Mouse (Mus musculus): ENCODE results near the gene Parp4. TPM values are rescaled to one million over a fixed set of nuclear protein-coding genes. Genes with fewer than 3 reads are reported as not detected.

Gene Parp4
- polyA plus RNA-seq, 1 experiment from 2014 or later, result 0.59 TPM

- WGBS, result 90% methylated on average over 8 of the region's 8 CpGs
- no peaks in the 10 kb centered on the region for H3K27me3 ChIP-seq
- no peak overlapping the region for H3K4me3 ChIP-seq
- no peak overlapping the region for H3K9ac ChIP-seq (replicated peaks)
- H3K4me2 ChIP-seq (replicated peaks), result no peak overlapping the region
- H3K4me1 ChIP-seq, result no peaks in the 10 kb centered on the region
- H3K9me3 ChIP-seq, result no peaks in the 10 kb centered on the region
- H3K36me3 ChIP-seq, result no peaks in the 10 kb centered on the region
- ATAC-seq (replicated peaks), result no peak
- no peak overlapping the region for H3K27ac ChIP-seq (replicated peaks)
Measured at GRCm38 (mm10) chr14:56620425-56620824, 45.0 kb downstream of the Parp4 start.

GRCm38 (mm10) chr14:56626202-56626601 lies 50.8 kb downstream of the Parp4 start:
- no peak overlapping the region for H3K9ac ChIP-seq (replicated peaks)
- H3K27ac ChIP-seq (replicated peaks), result no peak overlapping the region
- no peak overlapping the region for H3K4me3 ChIP-seq
- H3K9me3 ChIP-seq, result no peaks in the 10 kb centered on the region
- H3K27me3 ChIP-seq, result no peaks in the 10 kb centered on the region
- no peak overlapping the region for H3K4me2 ChIP-seq (replicated peaks)
- H3K36me3 ChIP-seq, result no peaks in the 10 kb centered on the region
- H3K4me1 ChIP-seq, result no peaks in the 10 kb centered on the region
- 95% methylated on average over 4 of the region's 4 CpGs for WGBS
- no peak for ATAC-seq (replicated peaks)

GRCm38 (mm10) chr14:56628336-56628735 lies 52.9 kb downstream of the Parp4 start:
- WGBS, result 88% methylated on average over 3 of the region's 3 CpGs
- no peak for ATAC-seq (replicated peaks)

GRCm38 (mm10) chr14:56631109-56631508 lies 55.7 kb downstream of the Parp4 start:
- Histone ChIP-seq H3K27ac (replicated peaks) (no peak overlapping the region), H3K27me3 (no peaks in the 10 kb centered on the region), H3K4me3 (no peak overlapping the region), H3K4me2 (replicated peaks) (no peak overlapping the region), H3K4me1 (no peaks in the 10 kb centered on the region), H3K9me3 (no peaks in the 10 kb centered on the region), H3K36me3 (no peaks in the 10 kb centered on the region), H3K9ac (replicated peaks) (no peak overlapping the region)
- no peak for ATAC-seq (replicated peaks)
- 94% methylated on average over 2 of the region's 2 CpGs for WGBS

More at GRCm38 (mm10) chr14:56628336-56628735, 52.9 kb downstream of the Parp4 start:
- Histone ChIP-seq H3K4me2 (replicated peaks) (no peak overlapping the region), H3K9ac (replicated peaks) (no peak overlapping the region), H3K27me3 (no peaks in the 10 kb centered on the region), H3K4me1 (no peaks in the 10 kb centered on the region), H3K27ac (replicated peaks) (no peak overlapping the region), H3K9me3 (no peaks in the 10 kb centered on the region), H3K4me3 (no peak overlapping the region), H3K36me3 (no peaks in the 10 kb centered on the region)

- no peaks in the 10 kb centered on the region for H3K27me3 ChIP-seq
- H3K9ac ChIP-seq (replicated peaks), result no peak overlapping the region
- ATAC-seq (replicated peaks), result no peak
Measured at GRCm38 (mm10) chr14:56647206-56647605, 71.8 kb downstream of the Parp4 start.

GRCm38 (mm10) chr14:56649448-56649847 lies 74.0 kb downstream of the Parp4 start:
- Histone ChIP-seq H3K4me2 (replicated peaks) (no peak overlapping the region), H3K36me3 (no peaks in the 10 kb centered on the region), H3K27me3 (no peaks in the 10 kb centered on the region), H3K9me3 (no peaks in the 10 kb centered on the region), H3K4me1 (no peaks in the 10 kb centered on the region), H3K9ac (replicated peaks) (no peak overlapping the region), H3K4me3 (no peak overlapping the region), H3K27ac (replicated peaks) (no peak overlapping the region)
- no peak for ATAC-seq (replicated peaks)

More at GRCm38 (mm10) chr14:56647206-56647605, 71.8 kb downstream of the Parp4 start:
- Histone ChIP-seq H3K36me3 (no peaks in the 10 kb centered on the region), H3K4me1 (no peaks in the 10 kb centered on the region), H3K4me2 (replicated peaks) (no peak overlapping the region), H3K9me3 (no peaks in the 10 kb centered on the region), H3K4me3 (no peak overlapping the region), H3K27ac (replicated peaks) (no peak overlapping the region)
- 59% methylated on average over 7 of the region's 7 CpGs for WGBS

- no peak overlapping the region for H3K27ac ChIP-seq (replicated peaks)
- no peak overlapping the region for H3K4me3 ChIP-seq
- 85% methylated on average over 5 of the region's 5 CpGs for WGBS
- H3K27me3 ChIP-seq, result no peaks in the 10 kb centered on the region
- no peak overlapping the region for H3K9ac ChIP-seq (replicated peaks)
- no peak overlapping the region for H3K4me2 ChIP-seq (replicated peaks)
- peaks cover 23% of the 10 kb centered on the region for H3K4me1 ChIP-seq
- ATAC-seq (replicated peaks), result no peak
- H3K9me3 ChIP-seq, result no peaks in the 10 kb centered on the region
- no peaks in the 10 kb centered on the region for H3K36me3 ChIP-seq
Measured at GRCm38 (mm10) chr14:56665651-56666050, 90.2 kb downstream of the Parp4 start.

- H3K4me3 ChIP-seq, result peak overlapping the region; percentile 89; the same call in 1 of the 2 replicates
- 0 out of 2 replicates have a peak overlapping the region, but pooled peaks have one; percentile 53 for H3K4me2 ChIP-seq (replicated peaks)
- 0 out of 2 replicates have a peak overlapping the region, but pooled peaks have one; percentile 65 for H3K9ac ChIP-seq (replicated peaks)
- WGBS, result 75% methylated on average over 3 of the region's 3 CpGs
- H3K9me3 ChIP-seq, result no peaks in the 10 kb centered on the region
- H3K27me3 ChIP-seq, result no peaks in the 10 kb centered on the region
- no peak for ATAC-seq (replicated peaks)
- H3K4me1 ChIP-seq, result peaks cover 30% of the 10 kb centered on the region
- H3K27ac ChIP-seq (replicated peaks), result no peak overlapping the region
- H3K36me3 ChIP-seq, result no peaks in the 10 kb centered on the region
Measured at GRCm38 (mm10) chr14:56666909-56667308, 91.5 kb downstream of the Parp4 start.

- Histone ChIP-seq H3K4me3 (peak within 1 kb of the TSS; percentile 89), H3K9ac (replicated peaks) (peak within 1 kb of the TSS; percentile 78), H3K9me3 (no peaks in the 10 kb centered on the region), H3K36me3 (peaks cover 7% of the 10 kb centered on the region), H3K27ac (replicated peaks) (peak within 1 kb of the TSS; percentile 92), H3K4me1 (peaks cover 30% of the 10 kb centered on the region), H3K4me2 (replicated peaks) (peak within 1 kb of the TSS; percentile 68), H3K27me3 (no peaks in the 10 kb centered on the region)
- ATAC-seq (replicated peaks), result peak; percentile 100
- under 1% methylated on average over 70 of the region's 70 CpGs for WGBS
Measured at GRCm38 (mm10) chr14:56667969-56668802, 92.8 kb downstream of the Parp4 start, which contains the start of gene Mphosph8. Mphosph8 (plus strand) TSS chr14:56668248.

- peaks cover 30% of the 10 kb centered on the region for H3K4me1 ChIP-seq
- no peak for ATAC-seq (replicated peaks)
- 10% methylated on average over 13 of the region's 13 CpGs for WGBS
Measured at GRCm38 (mm10) chr14:56669046-56669620, 93.7 kb downstream of the Parp4 start.

GRCm38 (mm10) chr14:56685426-56685825 lies 110.0 kb downstream of the Parp4 start:
- 93% methylated on average over 1 of the region's 1 CpGs for WGBS
- H3K27me3 ChIP-seq, result no peaks in the 10 kb centered on the region
- H3K4me2 ChIP-seq (replicated peaks), result no peak overlapping the region
- no peak overlapping the region for H3K4me3 ChIP-seq
- no peak overlapping the region for H3K27ac ChIP-seq (replicated peaks)
- H3K4me1 ChIP-seq, result no peaks in the 10 kb centered on the region
- ATAC-seq (replicated peaks), result no peak
- H3K9ac ChIP-seq (replicated peaks), result no peak overlapping the region
- H3K9me3 ChIP-seq, result no peaks in the 10 kb centered on the region
- peaks cover 82% of the 10 kb centered on the region for H3K36me3 ChIP-seq

More at GRCm38 (mm10) chr14:56669046-56669620, 93.7 kb downstream of the Parp4 start:
- no peaks in the 10 kb centered on the region for H3K9me3 ChIP-seq
- H3K9ac ChIP-seq (replicated peaks), result peak overlapping the region; percentile 78
- peak overlapping the region; percentile 68 for H3K4me2 ChIP-seq (replicated peaks)
- H3K36me3 ChIP-seq, result peaks cover 12% of the 10 kb centered on the region
- no peaks in the 10 kb centered on the region for H3K27me3 ChIP-seq
- H3K4me3 ChIP-seq, result peak overlapping the region; percentile 89
- peak overlapping the region; percentile 92; the same call in 1 of the 2 replicates for H3K27ac ChIP-seq (replicated peaks)

- 87% methylated on average over 1 of the region's 1 CpGs for WGBS
- H3K9ac ChIP-seq (replicated peaks), result no peak overlapping the region
- H3K4me3 ChIP-seq, result no peak overlapping the region
- H3K27me3 ChIP-seq, result no peaks in the 10 kb centered on the region
- no peak for ATAC-seq (replicated peaks)
- H3K36me3 ChIP-seq, result peaks cover 90% of the 10 kb centered on the region
- no peak overlapping the region for H3K4me2 ChIP-seq (replicated peaks)
- H3K9me3 ChIP-seq, result no peaks in the 10 kb centered on the region
- H3K27ac ChIP-seq (replicated peaks), result no peak overlapping the region
- H3K4me1 ChIP-seq, result no peaks in the 10 kb centered on the region
Measured at GRCm38 (mm10) chr14:56689116-56689515, 113.7 kb downstream of the Parp4 start.
